Mouse (Mus musculus) lung, postnatal 10 days (tissue): ENCODE data around the gene Habp4.

Experiments
- DNase-seq: peaks from one replicate; pipeline ENCODE4 v3.0.0; 2021

Habp4 gene

GRCm38 (mm10) chr13:64161548-64161915 lies at the start of gene Habp4:
Habp4 (plus strand) TSS chr13:64161824.
- DNase-seq, result peak; percentile 99

DNA sequence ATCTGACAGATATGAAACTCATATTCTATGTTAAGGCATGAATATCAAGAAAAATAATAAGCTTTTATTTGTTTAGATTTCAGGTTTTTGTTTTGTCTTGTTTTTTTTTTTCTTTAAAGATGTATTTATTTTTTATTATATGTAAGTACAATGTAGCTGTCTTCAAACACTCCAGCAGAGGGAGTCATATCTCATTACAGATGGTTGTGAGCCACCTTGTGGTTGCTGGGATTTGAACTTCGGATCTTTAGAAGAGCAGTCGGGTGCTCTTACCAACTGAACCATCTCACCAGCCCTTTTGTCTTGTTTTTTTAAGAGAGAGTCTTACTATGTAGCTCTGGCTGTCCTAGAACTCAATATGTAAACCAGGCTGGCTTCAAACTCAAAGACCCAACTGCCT lies 44.2 kb upstream of the Habp4 start:
- no peak for DNase-seq

GRCm38 (mm10) chr13:64120760-64121159 lies 40.9 kb upstream of the Habp4 start:
- DNase-seq, result no peak

- DNase-seq, result no peak
Observed at GRCm38 (mm10) chr13:64123491-64124188, 38.0 kb upstream of the Habp4 start.

DNA sequence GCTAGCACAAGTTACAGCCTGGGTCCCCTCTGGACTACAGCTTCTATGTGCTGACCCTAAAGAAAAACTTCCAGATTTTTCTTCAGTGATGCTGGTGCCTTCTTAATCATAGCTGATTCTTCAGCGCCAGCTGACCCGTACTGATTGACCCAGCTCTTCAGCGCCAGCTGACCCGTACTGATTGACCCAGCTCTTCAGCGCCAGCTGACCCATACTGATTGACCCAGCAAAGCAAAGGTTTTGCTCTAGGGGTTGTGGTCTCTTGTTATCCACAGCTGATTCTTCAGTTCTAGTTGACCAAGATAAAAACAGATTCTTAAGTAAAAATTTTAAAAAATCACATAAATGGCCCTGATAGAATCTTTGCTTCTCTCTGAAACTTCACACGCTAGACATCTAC lies 36.7 kb upstream of the Habp4 start:
- no peak for DNase-seq

- no peak for DNase-seq
Observed at GRCm38 (mm10) chr13:64126316-64126715, 35.3 kb upstream of the Habp4 start.

DNA sequence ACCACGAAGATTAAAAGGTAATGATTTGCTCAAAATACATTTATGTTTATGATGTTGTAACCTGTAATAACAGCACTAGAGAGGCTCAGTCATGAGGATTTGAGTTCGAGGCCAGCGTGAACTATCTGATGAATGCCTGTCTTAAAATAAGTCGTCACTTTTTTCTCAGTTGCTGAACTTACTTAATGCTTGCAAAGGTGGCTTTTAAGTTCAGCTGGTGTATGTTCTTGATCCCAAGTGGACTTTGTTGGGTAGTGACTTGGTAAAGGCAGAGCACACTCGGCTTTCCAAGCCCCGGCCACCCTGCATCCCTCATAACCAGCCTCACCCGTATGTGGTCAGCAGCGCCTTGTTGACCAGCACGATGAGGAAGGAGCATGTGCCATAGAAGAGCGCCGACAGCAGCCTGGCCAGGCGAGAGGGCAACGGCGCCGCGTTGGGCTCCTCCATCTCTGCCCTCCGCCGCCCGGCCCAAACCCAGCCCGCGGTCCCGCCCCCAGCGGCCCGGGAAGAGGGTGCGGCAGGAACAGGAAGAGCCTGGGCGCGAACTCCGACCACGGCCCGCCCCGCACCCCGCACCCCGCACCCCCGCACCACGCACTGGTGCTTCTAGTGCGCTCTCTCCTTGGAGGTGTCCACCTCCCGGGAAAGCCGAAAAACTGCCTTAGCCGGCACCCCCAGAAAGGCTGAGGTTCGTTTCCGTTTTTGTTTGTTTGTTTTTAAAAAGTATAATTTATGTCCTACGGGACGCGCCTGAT lies 32.6 kb upstream of the Habp4 start, which contains the start of gene Slc35d2:
Gene Slc35d2 (minus strand): TSS at position 511 of the 758 bp plus-strand sequence.
- DNase-seq, result peak; percentile 84

DNA sequence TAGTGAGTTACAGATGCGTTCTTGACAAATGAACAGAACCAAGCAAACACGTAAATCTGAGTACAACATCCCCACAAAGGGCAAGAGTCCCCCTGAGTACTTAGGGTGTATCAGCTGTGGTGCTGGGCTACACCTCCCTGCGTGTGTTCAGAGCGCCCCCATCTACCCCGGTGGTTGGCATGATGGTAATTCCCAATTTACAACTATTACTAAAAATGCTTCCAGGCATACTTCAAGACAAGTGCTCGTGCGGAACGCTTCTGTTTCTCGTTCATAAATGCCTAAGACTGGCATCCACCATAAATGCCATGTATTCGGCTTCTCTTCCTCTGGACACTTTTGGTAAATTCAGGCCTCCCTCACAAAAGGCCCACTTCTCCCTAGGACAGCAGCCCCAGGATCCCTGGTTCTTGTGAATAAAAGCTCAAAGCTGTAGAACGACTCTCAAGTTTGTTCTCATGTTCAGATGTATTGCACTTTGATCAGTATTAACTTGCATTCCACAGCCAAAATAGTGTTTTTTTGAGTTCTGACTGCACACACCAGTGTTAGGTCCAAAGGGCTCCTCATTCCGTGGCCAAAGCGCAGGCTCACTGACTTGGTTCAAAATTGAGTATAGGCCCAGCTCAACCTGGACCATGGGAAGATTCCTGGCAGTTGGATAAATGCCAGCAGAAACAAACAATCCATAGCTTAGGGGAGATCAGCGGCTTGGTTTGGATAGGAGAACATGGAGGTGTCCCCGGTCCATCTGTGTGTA lies 31.8 kb upstream of the Habp4 start:
- peak; percentile 72 for DNase-seq

GRCm38 (mm10) chr13:64150121-64150520 lies 11.5 kb upstream of the Habp4 start:
- DNase-seq, result no peak

DNA sequence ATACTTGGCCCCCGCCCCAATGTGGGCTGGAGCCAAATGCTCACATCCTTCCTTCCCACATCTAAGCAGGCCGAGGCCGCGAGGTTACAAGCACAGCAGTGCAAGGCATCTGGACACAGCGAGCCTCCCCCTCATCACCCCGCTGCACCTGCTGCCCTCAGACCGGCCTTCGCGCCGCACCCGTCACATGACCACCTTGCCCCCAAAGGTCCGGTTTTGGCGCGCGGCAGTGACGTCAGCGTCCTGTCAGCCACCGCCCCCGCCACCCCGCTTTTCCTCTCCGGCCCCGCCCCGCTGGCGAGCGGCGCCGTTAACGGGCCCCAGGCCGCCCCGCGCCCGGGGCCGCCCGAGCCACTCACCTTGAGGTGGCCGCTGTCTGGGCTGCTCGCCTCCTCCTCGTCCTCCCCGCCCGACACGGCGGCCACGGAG lies 9.4 kb upstream of the Habp4 start:
- DNase-seq, result peak; percentile 91

DNA sequence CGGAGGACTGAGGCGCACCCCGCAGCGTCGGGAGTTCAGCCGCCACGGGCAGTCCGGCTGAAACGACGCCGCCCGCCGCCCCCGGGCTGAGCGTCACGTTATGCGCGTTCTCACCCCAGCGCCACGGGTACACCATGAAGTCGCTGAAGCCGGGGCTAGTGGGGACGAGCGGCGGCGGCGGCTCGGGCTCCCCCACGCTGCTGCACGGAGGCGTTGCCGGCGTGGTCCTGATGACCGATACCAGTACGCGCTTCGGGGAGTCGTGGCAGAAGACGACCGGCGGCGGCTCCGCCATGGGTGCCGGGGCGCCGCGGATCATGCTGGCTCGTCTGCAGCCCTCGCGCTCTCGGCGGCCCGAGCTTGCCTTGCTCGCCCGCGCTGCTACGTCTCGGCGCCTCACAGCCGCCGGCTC lies 8.9 kb upstream of the Habp4 start:
- peak; percentile 42 for DNase-seq

DNA sequence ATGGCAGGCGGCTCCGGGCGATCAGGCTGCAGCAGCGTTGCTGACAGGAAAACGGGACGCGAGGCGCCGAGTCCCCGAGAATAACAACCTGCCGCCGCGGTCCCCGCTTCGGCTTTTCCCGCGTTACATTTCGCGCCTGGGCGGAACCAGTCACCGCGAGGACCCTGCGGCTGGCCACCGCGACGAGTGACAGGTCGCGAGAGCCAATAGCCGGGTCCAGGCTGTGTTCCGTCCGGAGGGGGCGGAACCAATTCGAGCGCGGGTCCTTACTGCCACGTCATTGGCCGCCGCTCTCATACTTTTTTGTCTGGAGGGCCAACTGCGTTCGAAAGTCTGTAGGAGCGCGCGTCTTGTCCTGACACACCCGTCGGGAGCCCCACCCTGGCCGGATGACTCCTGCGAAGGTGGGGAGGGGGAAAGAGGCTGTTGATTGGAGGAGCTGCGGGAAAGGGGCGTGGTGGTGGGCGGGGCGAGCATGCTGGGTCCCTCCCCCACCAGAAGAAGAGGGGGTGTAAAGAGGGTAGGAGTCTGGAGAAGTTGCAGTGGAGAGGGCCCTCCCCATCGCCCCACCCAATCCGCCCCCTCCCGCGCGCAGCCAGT lies 8.4 kb upstream of the Habp4 start, which contains the start of gene Zfp367:
Gene Zfp367 (minus strand): TSS at position 120 of the 600 bp plus-strand sequence.
- peak; percentile 99 for DNase-seq

- DNase-seq, result peak; percentile 54
Observed at GRCm38 (mm10) chr13:64153751-64154267, 7.8 kb upstream of the Habp4 start.

DNA sequence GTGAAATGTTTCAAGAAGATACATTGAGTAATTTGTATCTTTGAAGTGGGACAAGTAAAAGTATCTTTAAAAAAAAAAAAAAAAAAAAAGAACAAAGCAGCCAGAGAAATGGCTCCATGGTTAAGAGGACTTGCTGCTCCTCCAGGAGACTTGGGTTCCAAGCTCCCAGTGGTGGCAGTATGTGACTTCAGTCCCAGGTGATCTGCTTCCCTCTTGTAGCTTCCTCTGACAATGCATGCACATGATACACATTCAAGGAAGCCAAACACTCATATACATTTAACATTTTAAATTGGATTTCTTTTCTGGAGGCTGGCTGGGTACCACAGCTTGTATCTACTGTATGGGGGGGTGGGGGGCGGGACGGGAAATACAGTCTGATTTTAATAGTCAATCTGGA lies 7.0 kb upstream of the Habp4 start:
- no peak for DNase-seq

GRCm38 (mm10) chr13:64155171-64155571 lies 6.5 kb upstream of the Habp4 start:
- DNase-seq, result peak; percentile 28

DNA sequence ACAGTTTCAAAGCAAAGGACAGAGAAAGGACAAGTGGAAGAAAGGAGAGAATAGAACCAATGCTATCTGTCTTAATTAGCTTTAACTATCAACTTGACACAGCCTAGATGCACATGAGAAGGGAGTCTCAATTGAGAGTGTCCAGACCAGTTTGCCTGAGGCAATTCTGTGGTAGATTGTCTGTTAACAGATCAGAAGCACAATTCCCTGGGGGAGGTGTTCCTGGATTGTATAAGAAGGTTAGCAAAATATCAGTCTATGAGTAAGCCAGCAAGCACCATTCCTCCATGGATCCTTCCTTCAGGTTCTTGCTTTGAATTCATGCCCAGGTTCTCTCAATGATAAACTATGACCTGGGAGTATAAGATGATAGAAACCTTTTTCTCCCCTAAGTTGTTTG lies 4.7 kb upstream of the Habp4 start:
- DNase-seq, result no peak

DNA sequence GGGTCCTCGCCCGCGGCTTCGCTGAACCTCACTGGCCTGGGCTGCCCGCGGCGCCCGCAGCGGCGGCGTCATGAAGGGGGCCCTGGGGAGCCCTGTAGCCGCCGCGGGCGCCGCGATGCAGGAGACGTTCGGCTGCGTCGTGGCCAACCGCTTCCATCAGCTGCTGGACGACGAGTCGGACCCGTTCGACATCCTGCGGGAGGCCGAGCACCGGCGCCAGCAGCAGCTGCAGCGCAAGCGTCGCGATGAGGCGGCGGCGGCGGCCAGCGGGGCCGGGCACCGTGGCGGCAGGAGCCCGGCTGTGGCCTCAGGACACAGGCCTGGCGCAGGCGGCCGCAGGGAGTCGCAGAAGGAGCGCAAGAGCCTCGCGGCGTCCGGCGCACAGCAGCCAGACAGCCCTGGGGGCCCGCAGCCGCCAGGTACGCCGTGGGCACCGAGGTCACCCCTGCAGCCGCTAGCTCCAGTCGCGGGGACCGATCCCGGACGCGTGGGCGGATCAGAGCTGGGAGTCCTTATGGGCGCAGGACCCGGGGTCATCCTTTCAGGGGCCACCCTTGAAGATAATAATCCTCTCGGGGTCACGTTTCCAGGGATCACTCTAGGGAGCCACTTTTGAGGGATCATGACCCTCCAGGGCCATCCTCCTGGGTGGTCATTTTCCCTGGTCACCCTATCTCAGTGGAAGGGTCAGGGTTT lies 440 bp downstream of the Habp4 start:
- DNase-seq, result peak; percentile 47

- peak; percentile 14 for DNase-seq
Observed at GRCm38 (mm10) chr13:64162626-64163025, 1.0 kb downstream of the Habp4 start.

- DNase-seq, result no peak
Observed at GRCm38 (mm10) chr13:64163147-64163715, 1.6 kb downstream of the Habp4 start.

- peak; percentile 12 for DNase-seq
Observed at GRCm38 (mm10) chr13:64169746-64170145, 8.1 kb downstream of the Habp4 start.

DNA sequence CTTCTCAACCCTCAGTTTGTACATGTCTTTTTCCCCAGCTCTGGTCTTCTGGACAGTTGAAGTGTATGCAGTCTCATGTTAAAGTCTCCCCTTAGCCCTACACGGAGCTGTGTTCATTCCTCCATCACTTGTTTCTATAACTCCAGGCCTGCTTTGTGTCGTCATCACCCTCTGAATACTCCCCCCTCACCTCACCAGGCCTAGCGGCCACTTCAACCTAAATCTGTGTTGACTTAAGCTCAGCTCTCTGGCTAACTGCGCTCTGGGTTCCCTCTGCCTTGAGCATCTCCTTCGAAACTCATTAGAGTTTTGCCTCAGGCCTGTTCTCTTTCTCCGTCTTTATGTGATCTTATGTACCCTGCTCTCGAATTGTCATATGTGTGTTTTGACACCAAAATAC lies 16.4 kb downstream of the Habp4 start:
- DNase-seq, result no peak
